Mouse (Mus musculus): Measurements from ENCODE around the gene Ces2g. TPM values are rescaled to one million over a fixed set of nuclear protein-coding genes. Genes with fewer than 3 reads are reported as not detected.

The Ces2g gene
- under 1 TPM; 0.13 to 0.37 TPM for polyA plus RNA-seq (2017; shearing (Covaris generic))

- no peak for ATAC-seq
These were observed at the start of gene Ces2g for GRCm38 (mm10) chr8:104961537-104961961. Gene Ces2g, plus strand, starts transcription at chr8:104961718.

GRCm38 (mm10) chr8:104925972-104926596 lies 35.4 kb upstream of the Ces2g start, which contains the start of gene Ces2e:
Gene Ces2e, plus strand, starts transcription at chr8:104926260.
- no peak for ATAC-seq

DNA sequence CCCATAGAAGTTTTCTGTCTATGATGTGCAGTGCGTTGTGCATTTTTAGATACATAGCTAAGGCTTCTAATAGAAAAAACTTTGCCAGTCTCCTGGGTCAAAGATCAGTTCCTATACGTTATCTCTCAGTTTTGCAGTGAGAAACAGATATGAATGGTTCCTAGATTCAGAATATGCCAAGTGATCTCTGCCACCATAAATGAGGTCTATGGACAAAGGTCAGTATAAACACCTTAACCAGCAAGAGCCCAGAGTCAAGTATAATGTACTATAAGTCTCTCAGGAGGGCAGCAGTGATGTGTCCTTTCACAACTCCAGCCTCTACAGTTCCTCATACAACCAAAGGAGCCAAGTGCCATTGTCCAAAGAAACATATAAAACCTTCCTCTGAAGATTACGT lies 34.2 kb upstream of the Ces2g start:
- no peak for ATAC-seq

GRCm38 (mm10) chr8:104944665-104945064 lies 16.9 kb upstream of the Ces2g start:
- no peak for ATAC-seq

- no peak for ATAC-seq
These were observed 14.5 kb upstream of the Ces2g start, which contains the start of gene Ces2f for GRCm38 (mm10) chr8:104947056-104947455. Gene Ces2f, plus strand, starts transcription at chr8:104947356.

GRCm38 (mm10) chr8:104949031-104949430 lies 12.5 kb upstream of the Ces2g start:
- ATAC-seq: no peak

DNA sequence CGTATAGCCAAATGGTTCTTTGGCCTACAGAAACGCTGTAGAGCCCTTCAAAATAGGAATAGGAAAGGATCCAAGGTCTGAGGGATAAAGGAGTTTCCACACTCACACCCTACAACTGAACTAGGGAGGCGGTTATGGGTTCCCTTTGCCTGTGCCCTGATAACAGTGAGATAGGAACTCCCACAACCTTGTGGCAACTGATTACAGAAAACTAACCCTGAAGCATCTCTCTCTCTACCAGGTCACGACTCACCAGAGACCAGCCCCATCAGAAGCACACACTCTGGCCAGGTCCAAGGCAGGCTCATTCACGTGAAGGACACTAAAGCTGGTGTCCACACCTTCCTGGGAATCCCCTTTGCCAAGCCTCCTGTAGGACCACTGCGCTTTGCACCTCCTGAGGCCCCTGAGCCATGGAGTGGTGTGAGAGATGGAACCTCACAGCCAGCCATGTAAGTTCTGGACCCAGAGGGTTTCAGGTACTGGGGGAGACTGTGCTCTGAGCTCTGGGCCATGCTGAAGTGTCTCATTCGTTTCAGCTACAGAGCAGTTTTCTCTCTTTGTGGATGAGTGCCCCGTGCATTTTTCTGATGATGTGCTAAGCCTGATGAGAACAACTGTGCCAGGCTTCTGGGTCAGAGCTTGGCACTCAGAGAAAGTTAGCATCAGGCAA lies 847 bp downstream of the Ces2g start:
- ATAC-seq: no peak

GRCm38 (mm10) chr8:104963375-104963894 lies 1.9 kb downstream of the Ces2g start:
- ATAC-seq: no peak

- no peak for ATAC-seq
These were observed 22.6 kb downstream of the Ces2g start for GRCm38 (mm10) chr8:104984126-104984525.

- no peak for ATAC-seq
These were observed 23.4 kb downstream of the Ces2g start for GRCm38 (mm10) chr8:104984942-104985341.

DNA sequence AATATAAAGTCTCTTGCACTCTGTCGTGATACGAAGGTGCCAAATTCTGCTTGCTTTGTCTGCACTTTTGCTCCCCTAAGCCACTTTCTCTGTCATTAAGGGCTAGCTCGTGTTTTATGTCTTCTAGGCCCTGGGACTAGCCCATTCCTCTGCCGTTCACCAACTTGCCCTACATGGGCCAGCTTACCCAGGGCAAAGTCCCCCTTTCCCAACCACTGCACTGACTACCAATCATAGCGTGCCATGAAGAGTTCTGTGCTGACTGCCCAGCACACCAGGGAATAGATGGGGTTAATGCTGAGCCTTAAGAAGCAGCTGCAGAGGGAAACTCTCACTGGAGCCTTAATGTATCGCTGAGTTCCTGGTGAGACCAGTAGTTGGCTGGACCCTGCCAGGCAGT lies 36.7 kb downstream of the Ces2g start:
- ATAC-seq: no peak

GRCm38 (mm10) chr8:104999183-104999582 lies 37.7 kb downstream of the Ces2g start:
- no peak for ATAC-seq

GRCm38 (mm10) chr8:105000586-105000985 lies 39.1 kb downstream of the Ces2g start, which contains the start of gene Ces2h:
Gene Ces2h, plus strand, starts transcription at chr8:105000853.
- no peak for ATAC-seq

DNA sequence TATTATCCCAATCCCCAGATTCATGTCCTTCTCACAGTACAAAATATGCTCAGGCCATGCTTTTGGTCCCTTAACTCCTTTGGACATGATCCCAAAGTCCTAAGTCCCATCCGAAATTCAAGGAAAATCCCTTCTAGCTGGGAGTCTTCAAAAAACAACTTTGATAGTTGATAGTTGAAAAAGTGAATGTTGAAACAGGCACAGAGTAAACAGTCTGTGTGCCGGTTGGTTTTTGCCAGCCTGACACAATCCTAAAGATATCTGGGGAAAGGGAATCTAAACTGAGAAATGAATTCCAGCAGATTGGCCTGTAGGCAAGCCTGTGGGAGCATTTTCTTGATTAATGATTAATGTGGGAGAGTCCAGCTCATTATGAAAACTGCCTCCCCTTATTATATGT lies 48.5 kb downstream of the Ces2g start:
- no peak for ATAC-seq

DNA sequence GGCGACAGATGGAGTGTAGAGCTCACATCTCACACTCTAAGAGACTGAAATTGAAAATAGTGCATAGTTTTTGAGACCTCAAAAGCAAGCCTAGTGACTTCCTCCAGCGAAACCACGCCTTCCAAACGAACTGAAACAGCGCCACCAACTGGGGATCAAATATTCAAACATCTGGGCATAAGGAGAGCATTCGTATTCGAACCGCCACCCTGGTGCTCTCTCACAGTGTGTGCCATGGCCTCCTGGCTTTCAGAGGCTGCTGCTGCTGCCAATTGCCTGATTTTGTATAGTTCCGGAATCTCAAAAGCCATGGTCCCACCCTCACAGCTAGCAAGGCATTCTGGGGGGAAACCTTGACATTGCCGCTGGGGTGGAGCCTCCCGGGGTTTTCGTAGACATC lies 49.6 kb downstream of the Ces2g start:
- ATAC-seq: no peak

GRCm38 (mm10) chr8:105014391-105014790 lies 52.9 kb downstream of the Ces2g start:
- no peak for ATAC-seq

Other genes starting within 250 kb of the Ces2g start
- gene Ces2a, start 227.7 kb upstream of the Ces2g start, polyA plus RNA-seq (2017; shearing (Covaris generic)): not detected
- gene Ces2b, start 130.1 kb upstream of the Ces2g start, polyA plus RNA-seq (2017; shearing (Covaris generic)): not detected
- 10 to 100 TPM in 1 of 2 experiments, 1 to 10 TPM in 1; 8.9 to 16.3 TPM for gene Ces2c, start 114.7 kb upstream of the Ces2g start, polyA plus RNA-seq (2017; shearing (Covaris generic))
- not detected for gene Ces2e, start 35.5 kb upstream of the Ces2g start, polyA plus RNA-seq (2017; shearing (Covaris generic))
- gene Ces2f, start 14.4 kb upstream of the Ces2g start, polyA plus RNA-seq (2017; shearing (Covaris generic)): not detected
- gene Ces2h, start 39.1 kb downstream of the Ces2g start, polyA plus RNA-seq (2017; shearing (Covaris generic)): not detected
- not detected for gene Ces3a, start 86.9 kb downstream of the Ces2g start, polyA plus RNA-seq (2017; shearing (Covaris generic))
- not detected for gene Ces3b, start 122.0 kb downstream of the Ces2g start, polyA plus RNA-seq (2017; shearing (Covaris generic))
- gene Ces4a, start 170.1 kb downstream of the Ces2g start, polyA plus RNA-seq (2017; shearing (Covaris generic)): not detected
- 10 to 100 TPM; 34.0 to 49.2 TPM for gene Cbfb, start 209.0 kb downstream of the Ces2g start, polyA plus RNA-seq (2017; shearing (Covaris generic))